Mouse (Mus musculus): ENCODE measurements around the gene Gnl3.
A peak's percentile ranks its signal among the peaks of the same experiment; 100 is the strongest.

The Gnl3 gene

DNA sequence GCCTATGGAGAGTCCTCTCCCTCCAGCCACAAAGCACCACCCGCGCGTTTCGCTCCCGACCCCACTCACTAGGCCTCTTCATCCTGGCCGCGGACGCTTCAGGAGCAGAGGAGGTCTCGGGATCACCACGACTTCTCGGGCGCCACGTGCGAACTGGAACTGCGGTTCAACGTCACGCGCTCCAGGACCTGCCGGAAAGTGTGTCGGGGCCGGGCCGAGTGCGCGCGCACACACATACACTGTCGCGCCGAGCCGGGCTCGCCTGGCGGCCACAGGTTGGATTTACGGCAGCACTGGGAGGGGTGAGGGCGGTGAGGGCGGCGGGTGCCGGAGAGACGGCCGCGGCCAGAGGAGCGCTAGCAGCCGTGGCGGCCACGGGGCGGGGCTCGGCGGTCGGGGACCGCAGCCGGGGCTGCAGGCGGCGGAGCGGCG is at the start of gene Gnl3, which contains the start of gene Pbrm1:
Gene Gnl3, minus strand, starts transcription at position 293 of the 432 bp plus-strand sequence.
Gene Pbrm1, plus strand, starts transcription at position 279 of the 432 bp plus-strand sequence.
- ATAC-seq (ENCODE audit: low TSS enrichment) = peak; percentile 93

DNA sequence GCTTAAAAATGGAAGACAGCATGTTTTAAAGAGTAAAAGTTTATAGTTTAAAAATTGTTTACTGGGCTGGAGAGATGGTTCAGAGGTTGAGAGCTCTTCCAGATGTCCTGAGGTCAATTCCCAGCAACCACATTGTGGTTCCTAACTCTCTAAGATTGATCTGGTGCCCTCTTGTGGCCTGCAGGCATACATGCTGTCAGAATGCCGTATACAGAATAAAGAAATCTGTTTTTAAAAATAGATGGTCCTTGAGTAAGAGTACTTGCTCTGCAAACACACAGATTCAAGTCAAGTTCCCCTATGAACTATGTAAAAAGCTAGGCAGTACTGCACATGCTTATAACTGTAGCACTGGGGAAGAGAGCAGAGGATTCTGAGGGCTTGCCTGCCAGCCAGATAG is 43.3 kb upstream of the Gnl3 start:
- ATAC-seq (ENCODE audit: low TSS enrichment) = no peak

DNA sequence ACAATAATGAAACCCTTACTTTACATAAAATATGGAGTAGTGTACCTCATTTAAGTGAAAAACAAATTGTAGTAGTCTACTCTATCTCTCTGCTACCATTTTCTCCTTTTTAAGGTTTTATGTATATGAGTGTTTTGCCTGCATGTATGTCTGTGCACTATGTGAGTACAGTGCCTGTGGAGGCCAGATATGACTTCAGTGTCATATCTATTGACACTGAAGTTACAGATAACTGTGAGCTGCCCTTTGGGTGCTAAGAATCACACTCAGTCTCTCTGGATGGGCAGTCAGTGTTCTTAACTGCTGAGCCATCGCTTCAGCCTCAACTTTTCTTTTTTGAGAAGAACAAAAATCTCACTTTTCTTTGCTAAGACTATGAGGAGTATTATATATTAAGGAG is 26.9 kb upstream of the Gnl3 start:
- ATAC-seq (ENCODE audit: low TSS enrichment) = no peak

DNA sequence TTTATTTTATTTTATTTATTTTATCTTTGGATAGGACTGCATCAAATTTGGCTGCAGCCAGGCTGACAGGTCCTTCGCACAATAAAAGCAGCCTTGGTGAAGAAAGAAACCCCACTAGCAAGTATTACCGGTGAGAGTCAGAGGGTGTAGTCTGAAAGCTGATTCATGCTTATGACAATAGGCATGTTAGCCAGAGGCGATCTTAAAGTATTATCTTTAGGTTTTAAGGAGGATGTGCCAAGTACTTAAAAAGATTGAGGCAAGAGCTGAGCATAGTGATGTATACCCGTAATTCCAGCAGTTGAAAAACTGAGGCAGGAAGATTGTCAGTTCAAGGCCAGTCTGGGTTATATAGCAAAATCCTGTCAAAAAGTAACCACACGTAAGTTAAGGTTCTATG is 26.3 kb upstream of the Gnl3 start:
- ATAC-seq (ENCODE audit: low TSS enrichment) = no peak

DNA sequence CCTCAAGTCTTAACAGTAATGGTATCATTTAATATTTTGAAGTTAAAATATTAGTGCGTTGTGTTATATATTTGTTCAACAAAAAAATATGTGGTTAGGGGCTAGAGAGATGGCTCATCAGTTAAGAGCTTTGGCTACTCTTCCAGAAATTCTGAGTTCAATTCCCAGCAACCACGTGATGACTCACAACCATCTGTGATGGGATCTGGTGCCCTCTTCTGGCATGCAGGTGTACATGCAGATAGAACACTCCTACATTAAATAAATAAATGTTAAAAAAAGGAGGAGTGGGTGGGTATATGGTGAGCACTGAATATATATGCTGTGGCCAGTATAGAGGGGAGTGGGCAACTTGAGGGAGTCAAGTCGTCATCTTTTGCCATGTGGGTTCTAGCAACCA is 6.8 kb upstream of the Gnl3 start:
- no peak for ATAC-seq (ENCODE audit: low TSS enrichment)

DNA sequence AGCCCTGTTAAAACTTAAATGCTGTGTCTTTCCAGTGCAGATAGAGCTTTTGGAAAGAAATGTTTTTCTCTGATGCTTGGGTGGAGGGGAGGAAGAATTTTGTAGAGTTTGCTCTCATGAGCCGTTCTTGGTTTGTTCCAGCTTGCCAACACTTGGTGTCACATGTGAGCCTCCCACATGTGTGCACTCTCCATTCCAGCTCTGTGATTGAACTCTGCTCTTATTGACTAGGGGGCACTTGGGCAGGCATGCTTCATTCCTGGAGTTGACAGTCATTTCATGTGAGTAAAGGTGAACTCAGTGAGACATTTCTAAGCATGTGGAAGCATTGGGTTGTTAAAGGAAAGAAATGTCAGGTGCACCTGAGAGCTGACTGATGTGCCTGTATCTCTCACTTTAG is 3.6 kb upstream of the Gnl3 start:
- ATAC-seq (ENCODE audit: low TSS enrichment) = no peak

DNA sequence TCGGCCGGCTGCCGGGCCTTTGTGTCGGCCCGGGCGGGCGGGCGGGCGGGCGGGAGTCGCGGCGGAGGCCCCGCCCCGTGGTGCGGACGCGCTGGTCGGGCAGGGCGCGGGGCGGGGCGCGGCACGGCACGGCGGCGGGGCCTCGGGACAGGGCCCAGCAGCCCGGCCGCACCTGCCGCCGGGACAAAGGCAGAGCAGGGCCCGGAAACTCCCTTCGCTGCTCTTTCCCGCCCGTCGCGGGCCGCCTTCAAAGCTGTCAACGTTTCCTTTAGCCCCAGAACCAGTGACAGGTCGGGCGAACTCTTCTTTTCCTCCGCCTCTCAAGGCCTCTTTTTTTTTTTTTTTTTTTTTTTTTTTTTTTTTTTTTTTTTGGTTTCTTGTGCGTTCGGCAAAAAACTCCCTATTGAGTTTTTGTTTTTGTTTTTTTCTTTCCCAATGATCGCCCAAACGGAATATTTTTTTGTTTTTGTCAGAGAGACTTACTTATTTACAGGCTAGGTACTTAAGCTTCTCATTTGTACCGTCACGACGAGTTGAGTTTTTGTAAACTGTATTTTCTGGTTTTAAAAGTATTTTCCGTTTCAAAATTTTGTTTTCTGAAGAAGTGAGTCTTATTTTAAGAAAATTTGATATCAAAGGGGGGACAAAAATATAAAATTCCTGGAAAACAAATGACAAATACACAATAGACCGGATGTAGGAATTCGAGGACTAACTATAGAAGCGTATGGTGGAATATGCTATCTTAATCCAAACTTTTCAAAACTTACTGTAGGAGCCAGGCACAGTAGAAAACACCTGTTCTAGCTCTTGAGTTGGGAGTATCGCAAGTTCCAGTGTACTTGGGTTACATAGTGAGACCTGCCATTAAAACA is 616 bp upstream of the Gnl3 start:
- peak; percentile 83 for ATAC-seq (ENCODE audit: low TSS enrichment)

DNA sequence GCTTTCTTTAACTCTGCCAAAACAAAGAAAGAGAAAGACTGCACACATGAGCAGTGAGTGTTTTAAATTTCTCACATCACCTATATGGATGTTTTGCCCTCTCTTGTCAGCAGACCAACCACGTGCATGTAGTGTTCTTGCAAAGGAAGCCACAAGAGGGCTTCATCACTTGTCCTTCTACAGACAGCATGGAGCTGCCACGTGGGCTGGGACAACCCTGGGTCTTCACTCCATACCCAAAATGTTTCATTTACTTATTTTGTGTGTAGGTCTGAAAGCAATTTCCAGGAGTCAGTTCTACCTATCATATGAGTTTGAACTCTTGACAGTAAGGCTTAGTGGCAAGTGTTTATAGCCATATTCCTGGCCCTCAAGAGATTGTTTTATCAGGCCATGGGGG is 1.1 kb downstream of the Gnl3 start:
- ATAC-seq (ENCODE audit: low TSS enrichment) = no peak

DNA sequence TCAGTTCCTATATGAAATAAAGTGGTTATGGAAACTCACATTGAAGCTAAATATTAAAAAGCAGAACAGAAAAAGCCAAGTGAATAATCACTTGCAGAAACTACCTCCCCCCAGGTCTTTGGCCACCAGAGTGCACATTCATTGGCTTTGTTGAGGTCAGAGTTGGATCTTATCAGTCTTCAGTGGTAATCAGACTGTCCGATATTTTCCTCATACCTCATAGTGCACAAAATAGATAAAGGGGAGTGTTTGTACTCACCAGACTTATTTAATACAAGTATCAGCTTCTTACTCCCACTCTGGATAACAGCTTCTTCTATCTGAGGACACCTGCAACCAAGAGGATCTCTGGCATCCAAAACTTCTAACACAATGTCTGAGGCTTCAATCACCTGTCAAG is 2.9 kb downstream of the Gnl3 start:
- no peak for ATAC-seq (ENCODE audit: low TSS enrichment)

DNA sequence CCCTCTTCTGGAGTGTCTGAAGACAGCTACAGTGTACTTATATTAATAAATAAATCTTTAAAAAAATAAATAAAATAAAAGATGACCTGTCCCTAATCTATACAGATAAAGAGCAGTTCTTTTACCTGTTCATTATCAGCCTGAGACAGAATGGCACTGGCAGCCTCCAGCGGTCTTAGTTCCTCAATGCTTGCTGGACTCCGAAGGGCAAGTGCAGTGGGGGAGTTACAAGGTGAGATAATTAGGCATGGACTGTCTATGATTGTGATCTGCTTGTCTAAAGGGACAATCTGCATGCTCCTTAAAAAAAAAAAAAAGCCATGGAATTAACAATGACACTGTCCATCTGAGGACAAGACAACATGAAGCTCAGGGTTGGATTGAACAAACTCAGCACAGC is 5.0 kb downstream of the Gnl3 start:
- ATAC-seq (ENCODE audit: low TSS enrichment) = no peak

DNA sequence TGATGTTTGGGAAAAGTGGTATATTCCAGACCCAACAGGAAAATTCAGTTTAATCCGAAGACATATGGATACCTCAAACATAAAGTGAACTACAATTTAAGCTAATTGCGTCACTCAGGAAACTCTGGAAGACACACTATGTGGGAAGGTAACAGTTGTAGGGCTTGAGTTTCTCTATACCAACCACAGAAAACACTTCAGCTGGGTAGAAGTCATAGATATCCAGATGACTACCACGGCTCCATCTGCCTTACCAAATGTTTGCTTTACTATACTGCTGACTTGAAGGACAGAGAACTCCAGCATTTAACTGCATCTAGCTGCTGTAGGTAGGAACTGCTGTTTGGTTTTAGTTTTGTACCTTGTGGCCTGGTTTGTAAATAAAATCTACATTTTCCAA is 7.4 kb downstream of the Gnl3 start:
- peak; percentile 13; the same call in 1 of the 2 replicates for ATAC-seq (ENCODE audit: low TSS enrichment)

DNA sequence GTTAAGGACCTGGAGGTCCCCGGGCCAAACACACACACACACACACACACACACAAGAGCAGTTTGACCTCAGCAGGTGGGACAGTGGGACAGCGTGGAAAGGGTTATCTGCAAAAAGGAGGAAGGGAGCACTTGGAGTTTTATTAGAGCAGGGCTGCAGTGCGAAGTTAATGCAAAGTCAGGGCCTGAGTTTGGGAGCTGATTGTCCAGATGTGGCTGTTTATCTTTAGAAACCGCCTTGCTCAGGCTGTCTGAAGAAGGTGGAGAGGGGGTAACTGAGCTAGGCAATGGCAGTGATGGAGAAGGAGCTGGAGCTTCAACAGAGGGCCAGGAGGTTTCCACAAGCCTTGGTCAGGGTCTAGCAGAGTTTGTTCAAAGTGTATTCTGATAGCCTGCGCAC is 12.2 kb downstream of the Gnl3 start:
- ATAC-seq (ENCODE audit: low TSS enrichment) = no peak

DNA sequence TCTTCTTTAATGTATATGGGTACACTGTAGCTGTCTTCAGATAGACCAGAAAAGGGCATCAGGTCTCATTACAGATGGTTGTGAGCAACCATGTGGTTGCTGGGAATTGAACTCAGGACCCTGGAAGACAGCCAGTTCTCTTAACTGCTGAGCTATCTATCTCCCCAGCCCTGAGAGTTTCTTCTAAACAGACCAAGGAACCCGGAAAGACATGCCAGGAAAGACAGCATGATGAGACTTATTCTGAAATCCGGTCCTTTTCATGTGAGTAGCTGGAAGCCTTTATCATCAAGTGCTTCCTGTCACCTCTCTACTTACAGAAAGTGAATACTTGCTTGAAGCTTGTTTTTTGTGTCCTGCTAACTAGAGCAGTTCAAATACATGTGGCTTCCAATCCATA is 14.4 kb downstream of the Gnl3 start:
- ATAC-seq (ENCODE audit: low TSS enrichment) = no peak

DNA sequence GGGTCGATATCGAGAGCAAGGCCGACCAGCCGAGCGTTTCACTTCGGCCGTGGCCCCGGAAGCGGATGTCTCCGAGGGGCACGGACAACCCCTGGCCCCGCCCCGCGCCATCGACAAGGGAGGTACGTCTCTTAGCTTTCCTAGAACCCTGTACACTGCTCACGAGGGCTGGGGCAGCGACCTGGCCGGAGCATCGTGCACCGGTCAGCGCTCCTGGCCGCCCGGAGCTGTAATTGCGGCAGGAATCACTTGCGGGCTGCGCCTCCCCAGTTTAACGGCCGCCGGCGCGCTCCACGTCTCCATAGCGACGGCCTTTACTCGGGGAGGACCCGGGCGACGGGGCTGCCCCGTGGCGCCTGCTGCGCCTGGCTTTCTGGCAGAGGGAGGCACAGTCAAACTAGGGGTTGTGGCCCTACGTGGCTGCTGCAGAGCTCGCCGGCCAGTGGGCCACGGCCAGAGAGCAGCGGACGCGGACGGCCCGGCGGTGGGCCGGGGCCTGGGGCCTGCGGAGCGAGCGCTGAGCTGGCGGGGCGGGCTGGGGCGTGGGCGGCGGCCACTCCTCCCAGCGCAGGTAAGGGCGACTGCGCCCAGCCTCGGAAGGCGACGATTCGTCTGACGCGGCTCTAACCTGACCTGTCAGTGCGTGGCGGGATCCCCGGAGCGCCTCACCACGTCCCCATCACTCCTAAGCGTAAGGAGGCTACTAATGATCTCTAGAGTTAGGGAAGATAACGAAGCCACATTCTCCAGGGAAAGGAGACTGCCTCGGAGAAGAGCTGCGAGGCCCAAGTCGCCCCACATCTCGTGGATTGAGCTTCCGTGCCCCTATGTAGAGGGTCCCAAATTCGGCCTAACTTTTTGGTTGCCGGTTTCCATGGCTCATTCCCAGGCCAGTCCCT is 17.4 kb downstream of the Gnl3 start, which contains the start of the genes Glt8d1 and Spcs1:
Gene Glt8d1, plus strand, starts transcription at position 94 of the 899 bp plus-strand sequence.
Gene Spcs1, minus strand, starts transcription at position 366 of the 899 bp plus-strand sequence.
- ATAC-seq (ENCODE audit: low TSS enrichment) = peak; percentile 94

DNA sequence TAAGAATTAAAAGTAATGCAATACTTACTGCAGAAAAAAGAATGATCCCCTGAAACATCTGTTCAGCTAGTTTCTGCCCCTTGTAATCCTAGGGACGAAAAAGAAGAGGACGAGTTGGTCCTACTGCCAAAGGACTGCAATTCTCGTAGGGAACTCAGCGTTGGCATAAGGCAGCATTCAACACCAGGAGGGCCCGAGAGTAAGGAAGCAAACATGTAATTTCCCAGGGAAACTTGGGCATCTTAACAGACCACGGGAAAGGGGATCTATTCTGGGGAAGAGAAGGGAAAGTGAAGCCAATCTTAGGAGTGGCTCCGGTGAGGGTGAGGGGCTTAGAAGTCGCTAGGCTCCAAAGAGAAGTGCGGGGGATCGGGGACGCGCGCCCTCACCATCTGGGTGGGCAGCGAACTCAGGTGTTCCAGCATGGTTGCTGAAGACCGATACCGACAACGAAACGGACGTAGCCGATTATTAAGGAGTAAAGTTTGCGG is 18.1 kb downstream of the Gnl3 start:
- ATAC-seq (ENCODE audit: low TSS enrichment) = peak; percentile 19

DNA sequence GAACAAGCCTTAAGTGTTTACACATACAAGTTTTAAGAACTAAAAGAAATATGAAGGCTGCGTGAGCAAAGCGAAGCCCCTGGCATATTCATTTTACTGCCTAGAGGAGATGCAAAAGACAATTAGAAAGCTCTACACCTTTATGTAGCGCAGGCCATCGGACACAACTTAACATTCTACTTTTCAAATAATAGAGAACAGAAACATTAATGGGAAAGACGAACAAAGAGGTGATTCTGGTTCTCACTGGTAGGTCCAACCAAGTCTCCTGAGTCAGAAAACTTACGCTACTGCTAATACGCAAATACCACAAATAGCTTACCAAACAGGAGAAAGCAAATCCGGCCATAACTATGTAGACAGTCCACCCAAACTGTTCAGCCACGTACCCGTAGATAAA is 18.6 kb downstream of the Gnl3 start:
- ATAC-seq (ENCODE audit: low TSS enrichment) = no peak

DNA sequence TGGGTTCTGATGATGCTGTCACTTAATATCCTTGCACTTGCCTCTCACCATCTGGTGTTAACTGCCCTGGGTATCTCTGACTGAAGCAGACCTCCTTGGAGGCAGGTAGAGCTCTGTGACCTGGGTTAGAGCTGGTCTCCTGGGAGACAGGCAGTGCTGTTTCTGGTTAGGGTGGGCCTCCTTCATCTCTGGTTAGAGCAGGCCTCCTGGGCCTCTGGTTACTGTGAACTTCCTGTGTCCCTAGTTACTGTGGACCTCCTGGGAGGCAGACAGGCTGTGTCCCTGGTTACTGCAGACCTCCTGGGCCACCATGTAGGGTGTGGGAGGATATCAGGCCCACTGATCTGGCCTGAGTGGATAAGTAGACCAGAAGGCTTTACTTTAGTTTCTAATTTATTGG is 22.5 kb downstream of the Gnl3 start:
- ATAC-seq (ENCODE audit: low TSS enrichment) = no peak

DNA sequence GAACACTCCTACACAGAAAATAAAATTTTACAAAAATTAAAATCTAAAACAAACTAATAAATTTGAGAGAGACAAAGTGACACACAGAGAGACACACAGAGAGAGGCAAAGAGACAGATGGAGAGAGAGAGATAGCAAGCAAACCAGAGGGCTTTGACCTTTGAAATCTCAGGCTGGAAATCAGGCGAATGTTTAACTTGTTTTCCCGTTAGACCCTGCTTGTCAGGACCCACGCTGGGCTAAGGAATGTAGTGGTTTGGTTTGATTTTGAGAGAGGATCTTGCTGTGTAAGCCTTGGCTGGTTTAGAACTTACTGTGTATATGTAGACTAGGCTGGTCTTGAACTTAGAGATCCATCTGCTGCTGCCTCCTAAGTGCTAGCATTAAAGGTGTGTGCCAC is 42.7 kb downstream of the Gnl3 start:
- ATAC-seq (ENCODE audit: low TSS enrichment) = no peak

DNA sequence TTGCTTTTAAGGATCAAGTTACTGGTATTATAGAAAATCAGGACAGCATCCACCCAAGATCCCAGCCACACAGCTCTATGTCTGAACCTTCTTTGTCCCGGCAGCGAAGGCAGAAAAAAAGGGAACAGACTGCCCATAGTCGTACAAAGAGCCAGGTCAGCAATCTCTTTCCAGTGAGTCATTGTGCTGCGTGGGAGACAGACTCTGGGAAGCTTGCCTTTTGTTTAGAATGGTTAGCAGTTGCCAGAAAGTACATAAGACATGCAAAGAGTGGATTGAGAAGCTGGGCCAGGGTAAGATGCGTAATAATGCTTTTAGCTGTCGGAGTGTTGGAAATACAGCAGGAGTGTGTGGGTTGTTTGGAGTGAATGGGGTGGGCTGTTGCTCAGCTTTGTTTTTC is 44.7 kb downstream of the Gnl3 start:
- peak; percentile 99 for ATAC-seq (ENCODE audit: low TSS enrichment)
